Mouse (Mus musculus) cerebellum, adult 18-20 months (tissue): ENCODE data around the gene Fgfr2.
"Not testable (repeated sequence)": the region's sequence is repeated elsewhere in the genome, so short reads cannot be mapped to it uniquely, and the experiment has no call there.

ENCODE experiments used
- DNase-seq, 2 experiments: peaks; one replicate each; pipeline ENCODE4 v3.0.0; 2021

Gene Fgfr2

DNA sequence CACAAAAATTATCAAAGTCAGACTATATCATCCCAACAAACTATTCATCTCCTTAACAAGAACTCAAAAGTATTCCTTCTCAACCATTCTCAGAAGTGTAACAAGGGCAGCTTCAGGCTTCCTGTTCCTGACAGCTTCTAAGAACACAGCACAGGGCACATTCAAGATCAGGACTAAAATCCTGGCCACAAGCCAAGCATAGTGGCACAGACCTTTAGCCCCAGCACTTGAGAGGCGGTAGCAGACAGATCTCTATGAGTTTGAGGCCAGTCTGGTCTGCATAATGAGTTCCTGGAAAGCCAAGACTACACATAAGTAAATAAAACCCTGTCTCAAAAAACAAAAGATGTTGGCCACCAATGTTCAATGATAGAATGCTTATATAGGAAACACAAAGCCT is 557.3 kb downstream of the Fgfr2 start:
- DNase-seq: no peak

DNA sequence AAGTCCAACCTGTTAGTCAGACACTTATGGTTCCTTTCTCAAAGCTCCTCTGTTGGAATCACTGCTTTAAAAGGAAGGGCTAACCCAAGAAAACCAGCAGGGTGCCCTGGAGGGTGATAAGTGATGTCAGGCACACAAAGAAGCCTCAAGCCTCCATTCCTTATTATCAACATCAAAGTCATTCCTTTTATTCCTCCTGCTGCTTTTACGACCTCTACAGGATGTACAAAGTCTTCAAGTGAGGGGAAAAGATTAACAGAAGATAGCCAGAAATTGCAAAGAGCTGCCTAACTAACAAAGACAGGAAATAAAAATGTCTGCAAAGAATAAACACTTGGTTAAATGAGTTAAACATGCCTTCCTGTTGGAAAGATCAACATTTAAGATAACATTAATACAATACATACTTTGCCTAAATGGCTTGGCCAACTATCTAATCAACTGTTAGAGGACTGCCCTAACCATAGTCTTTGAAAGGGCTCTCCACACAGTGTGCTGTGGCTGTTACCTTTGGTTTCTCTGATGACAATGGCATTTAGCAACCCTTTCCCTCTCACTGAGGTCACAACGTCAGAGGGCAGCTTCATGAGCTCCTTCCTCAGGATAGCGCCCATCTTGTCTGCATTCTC is 563.9 kb downstream of the Fgfr2 start:
- DNase-seq: no peak

DNA sequence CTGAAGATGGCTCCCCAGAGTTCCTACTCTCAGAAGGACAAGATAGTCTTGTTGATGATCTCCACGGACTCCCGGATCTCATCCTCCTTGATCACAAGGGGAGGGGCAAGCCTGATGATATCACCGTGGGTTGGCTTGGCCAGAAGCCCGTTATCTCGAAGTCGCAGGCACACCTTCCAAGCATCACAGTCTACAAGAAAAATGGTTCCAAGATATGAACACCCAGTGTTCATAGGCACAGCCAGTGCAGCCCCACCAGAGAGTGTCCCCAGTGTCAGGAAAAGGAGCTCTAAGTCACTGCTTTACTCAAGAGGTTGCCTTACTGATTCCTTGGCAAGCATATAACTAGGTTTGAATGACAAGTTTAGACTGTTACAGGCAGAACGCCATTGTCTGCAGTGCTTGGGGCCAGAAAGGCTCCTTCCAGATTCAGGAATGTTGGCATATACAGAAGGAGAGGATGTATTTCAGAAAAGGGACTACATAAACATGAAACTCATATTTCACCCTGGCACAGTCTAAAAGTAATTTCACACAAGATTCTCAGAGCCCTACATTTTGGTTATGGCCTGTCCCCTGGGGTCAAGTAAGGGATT is 564.9 kb downstream of the Fgfr2 start:
- DNase-seq: no peak

DNA sequence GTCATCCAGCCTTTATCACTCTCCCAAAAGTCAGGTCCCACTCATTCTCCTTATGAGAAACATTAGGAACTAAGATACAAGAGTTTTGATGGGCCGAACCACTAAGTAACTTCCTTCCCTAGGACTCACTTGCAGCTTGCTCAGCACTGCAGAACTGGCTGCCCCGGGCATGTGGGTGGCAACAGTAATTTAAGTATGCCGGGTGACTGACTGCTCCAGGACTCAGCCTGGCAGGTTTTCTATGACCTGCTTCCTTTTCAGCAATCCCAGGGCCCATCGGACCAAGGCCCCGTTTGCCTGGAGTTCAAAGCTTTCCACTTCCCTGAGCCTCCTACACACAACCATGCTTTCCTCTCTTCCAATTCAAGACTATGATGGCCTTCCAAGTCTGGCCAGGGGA is 566.6 kb downstream of the Fgfr2 start:
- no peak for DNase-seq

DNA sequence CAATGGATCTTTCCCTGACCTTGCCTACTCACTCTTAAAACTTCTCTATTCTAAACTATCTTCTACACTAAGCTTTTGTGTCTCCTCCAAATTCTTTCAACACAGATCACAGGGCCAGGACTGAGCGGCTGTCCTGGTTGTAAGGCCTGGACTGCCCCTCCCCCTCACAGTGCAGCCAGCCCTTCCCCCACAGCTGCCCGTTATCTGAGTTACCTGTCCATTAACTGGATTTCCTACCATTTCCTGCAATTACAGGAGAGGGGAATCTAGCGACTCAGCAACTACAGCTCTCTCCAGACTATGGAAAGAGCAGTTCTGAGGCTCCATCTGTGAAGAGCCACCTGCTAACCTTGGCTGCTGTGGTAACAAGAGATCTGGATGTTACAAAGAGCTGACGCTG is 567.2 kb downstream of the Fgfr2 start:
- DNase-seq: no peak

DNA sequence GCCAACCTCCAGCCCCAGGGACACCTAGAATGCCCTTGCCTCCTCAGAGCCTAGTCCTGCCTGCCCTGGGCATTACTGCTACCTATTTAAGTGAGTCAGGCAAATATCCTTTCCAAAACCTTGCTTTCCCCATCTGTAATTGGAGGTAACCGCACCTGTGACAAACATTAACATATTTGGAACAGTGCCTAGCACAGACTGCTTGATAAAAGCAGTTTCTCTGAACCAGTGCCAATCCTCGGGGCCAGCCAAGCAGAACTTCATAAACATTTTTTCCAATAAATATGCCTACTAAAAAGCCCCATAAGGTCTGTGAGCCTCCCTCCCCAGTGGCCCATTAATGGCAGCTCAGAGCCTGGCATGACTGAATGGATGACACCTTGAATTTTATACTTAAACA is 569.1 kb downstream of the Fgfr2 start:
- no peak for DNase-seq

DNA sequence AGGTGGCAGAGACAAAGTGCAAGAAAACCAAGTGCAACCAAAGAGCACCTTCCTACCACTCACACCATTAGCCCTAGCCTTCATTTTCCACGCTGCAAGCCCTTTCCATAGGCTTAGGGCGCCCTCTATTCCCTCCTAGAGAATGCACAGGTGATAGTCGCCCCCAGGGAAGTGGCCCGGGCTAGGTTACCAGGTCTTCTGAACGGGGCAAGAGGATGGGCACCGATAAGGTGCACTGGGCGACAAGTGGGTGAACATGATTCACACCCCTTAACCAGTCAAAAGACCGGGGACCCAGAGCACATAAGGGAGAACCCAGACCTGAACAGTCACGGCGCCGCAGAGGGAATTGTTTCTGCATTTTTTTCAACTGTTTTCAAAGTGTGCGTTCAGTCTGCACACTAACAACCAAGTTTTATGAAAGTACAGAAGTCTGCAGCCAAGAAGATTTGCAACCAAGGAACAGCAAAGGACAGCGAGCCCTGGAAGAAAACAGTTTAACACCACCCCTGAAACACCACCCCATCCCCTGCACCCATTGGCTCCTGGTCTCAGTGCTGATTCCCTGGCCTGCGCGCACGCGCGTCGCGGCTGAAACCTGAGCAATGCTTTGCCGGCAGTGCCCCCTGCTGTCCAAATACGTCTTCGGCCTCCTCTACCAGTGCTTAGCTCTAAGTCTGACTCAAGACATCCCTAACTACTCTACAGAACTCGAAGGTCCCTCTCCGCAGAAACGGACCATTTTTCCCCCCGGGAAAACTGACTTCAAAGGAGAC is 571.6 kb downstream of the Fgfr2 start:
- peak; percentile 95 to 98 for DNase-seq

DNA sequence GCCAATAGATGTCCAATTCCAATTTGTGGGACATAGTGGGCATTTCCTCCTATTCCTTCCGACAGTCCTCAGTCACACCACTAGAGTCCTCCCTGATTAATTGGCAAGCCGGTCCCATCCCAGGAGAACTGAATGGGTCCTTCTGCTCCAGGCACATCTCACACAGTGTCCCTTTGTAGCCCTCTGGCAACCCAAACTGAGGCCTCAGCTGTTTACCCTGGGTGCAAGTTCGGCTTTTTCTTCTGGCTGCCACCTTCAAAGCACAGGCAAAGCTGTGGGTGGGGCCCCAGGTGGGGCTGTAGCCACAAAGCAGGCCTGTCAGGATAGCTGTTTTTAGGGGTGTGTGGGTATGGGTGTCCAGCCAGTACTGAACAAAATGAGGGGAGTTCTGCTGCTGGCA is 576.0 kb downstream of the Fgfr2 start:
- no peak for DNase-seq

DNA sequence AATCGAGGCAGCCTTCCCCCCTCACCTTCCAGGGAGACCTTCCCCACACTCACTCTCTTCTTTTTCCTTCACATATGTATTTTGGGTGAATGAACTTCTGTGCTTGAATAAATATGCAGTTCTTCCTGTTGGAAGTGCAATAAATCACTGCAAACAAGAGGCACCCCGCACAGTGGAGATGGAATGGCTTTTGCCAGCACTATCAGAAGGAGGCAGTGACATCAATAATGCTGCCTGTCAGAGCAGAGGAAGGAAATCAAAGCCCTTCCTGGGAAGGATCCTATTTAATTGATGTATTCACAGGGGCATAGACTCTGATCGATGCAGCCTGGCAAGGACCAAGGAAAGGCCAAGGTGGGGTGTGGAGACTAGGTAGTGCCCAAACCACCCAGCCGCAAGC is 580.7 kb downstream of the Fgfr2 start:
- DNase-seq: no peak

DNA sequence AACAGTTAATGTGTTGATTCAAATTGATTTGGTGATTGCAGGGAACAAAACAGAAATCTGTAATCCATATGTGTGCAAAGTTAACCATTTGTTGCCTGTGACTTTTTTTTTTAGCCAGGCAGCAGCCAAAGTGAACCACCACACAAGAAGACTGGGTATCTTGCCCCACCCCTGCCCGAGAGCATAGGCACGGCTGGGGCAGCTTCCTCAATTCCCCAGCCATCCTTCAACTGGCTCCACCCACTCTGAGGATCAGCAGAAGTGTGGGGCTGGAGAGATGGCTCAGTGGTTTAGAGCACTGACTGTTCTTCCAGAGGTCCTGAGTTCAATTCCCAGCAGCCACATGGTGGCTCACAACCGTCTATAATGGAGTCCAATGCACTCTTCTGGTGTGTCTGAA is 581.6 kb downstream of the Fgfr2 start:
- DNase-seq: no peak

DNA sequence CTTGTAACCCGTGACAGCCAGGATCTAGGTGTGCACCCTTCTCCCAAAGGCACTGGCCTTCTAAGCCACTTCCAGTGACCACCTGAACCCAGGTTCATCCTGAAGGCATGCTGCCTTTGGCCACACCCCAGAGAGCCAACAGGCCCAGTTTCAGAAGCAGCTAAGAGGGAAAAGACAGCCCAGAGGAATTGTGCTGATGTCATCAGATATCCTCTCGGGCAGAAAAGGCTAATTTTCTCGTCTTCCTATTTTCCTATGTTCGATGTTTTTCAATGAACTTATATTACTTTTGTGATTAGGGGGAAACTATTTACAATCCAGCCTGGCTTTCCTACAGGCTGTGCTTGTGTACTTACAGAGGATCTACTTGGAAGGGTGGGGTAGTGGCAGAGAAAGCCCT is 582.6 kb downstream of the Fgfr2 start:
- no peak for DNase-seq

DNA sequence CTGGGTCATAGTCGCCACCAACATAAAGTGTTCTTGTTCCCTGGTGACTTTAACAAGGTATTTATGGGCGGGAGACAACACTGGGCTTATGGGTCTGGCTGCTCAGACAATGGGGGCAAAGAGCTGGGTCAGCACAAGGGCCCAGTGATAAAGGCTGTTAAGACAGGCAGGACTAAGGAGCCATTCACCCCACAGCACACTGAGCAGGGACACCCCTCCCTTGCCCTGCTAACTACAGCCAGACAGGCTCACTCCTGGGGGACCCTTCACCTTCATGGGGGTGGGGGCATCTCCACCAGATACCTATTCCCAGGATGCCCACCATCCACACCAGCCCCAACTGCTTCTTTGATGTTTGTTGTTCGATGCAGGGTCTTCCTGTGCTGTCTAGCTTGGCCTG is 593.9 kb downstream of the Fgfr2 start:
- DNase-seq: no peak

DNA sequence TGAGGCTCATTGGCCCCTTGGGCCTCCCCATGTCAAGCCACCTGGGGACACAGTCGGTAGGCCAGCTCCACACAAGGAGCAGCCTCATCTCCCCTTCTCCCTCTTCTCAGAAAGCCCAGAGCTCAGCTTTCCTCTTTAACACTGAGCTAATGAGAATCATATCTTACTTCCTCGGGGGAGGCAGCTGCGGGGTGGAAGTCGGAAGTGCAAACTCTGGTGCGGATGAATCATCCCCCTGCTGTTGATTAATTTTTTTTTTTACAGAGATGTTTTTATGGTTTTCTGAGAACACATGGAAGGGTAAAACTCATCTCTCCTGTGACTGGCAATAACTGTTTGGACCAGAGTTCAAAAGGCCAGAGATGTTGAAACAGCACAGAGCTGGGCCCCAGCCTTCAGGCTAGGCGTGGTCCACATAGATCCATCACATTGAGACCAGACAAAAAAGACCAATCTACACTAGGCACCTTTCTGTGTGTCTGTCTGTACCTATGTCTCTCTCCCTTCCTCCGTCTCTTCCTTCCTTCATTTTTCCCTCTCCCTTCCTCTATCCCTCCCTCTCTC is 609.6 kb downstream of the Fgfr2 start:
- DNase-seq: no peak

DNA sequence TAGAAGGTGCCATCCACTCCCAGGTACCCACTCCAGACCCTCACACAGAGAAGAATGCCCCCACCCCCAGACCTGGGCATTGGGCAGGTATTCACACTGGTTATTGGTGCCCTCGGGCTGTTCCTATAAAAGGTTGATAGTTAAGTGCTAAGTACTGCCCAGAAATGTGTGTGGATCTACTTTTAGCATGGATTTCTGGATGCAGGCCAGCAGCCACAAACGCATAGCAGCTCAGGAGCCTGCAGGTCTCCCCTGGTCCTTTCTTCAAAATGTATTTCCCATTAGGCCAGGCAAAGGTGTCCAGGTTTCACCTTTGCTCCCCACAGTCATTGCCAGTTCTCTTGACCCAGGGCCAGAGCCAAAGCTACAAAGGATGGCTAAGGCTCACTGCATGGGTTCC is 614.0 kb downstream of the Fgfr2 start:
- DNase-seq: no peak

DNA sequence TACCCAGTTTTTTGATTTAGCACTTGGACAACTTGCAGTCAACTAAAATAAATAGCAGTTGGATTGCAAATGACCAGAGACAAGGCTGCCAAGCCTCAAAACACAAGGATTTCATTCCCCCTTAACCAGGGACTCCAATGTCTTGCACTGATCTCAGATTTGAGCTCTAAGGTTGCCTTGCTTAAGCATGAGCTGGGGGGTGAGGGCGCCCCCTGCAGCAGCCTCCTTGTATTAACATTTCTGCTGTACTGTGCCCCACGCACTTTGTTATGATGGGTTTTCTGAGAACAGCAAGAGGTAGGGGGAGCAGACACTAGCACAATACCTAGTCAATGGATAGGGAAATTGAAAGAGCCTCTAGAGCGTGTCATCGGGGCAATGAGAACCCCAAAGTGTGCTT is 615.8 kb downstream of the Fgfr2 start:
- DNase-seq: peak; percentile 6 to 21

DNA sequence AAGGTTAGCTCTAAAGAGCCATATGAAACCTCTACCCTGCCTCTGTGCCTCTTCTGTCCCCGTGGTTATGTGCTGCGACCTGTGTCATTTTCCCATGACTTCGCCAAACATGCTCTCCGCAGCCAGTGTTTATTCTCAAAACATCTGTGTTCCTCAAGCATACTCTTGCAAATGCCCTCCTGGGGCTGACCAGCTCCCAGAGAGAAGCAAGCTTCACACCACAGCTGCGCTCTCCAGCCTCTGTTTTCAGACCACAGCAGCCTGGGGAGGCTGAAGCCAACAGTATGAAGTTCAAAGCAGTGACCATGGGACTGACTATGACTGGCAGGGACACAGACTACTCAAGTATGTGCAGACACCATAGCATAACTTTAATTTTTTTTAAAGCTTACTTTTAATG is 616.9 kb downstream of the Fgfr2 start:
- no peak for DNase-seq

DNA sequence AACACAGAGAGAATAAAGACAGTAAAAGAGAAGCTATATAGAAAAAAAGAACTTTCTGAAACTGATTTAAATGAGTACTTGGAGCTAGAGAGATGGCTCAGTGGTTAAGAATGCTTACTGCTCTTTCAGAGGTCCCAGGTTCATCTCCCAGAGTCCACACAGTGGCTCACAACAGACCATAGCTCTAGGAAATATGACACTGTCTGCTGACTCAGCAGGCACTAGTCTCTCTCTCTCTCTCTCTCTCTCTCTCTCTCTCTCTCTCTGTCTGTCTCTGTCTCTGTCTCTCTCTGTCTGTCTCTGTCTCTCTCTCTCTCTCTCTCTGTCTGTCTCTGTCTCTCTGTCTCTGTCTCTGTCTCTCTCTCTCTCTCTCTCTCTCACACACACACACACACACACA is 620.7 kb downstream of the Fgfr2 start:
- DNase-seq: not testable (repeated sequence)

DNA sequence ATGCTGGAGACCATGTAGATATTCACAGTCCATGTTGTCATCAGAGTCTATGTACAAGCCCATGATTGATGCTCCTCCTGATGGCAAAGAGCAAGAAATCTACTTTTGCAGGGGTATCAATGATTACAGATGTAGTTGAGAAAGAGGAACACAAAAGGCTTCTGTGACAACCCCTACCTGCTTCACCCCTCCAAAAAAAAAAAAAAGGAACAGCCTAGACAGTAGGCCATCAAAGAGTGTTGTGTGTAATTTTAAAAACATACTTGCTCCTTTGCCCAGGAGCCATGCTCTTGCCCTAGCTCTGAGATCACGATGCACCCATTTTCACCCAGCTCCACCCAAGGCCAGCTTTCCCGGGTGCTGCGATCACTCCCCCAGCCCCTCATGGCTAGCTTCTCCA is 626.0 kb downstream of the Fgfr2 start:
- DNase-seq: no peak

DNA sequence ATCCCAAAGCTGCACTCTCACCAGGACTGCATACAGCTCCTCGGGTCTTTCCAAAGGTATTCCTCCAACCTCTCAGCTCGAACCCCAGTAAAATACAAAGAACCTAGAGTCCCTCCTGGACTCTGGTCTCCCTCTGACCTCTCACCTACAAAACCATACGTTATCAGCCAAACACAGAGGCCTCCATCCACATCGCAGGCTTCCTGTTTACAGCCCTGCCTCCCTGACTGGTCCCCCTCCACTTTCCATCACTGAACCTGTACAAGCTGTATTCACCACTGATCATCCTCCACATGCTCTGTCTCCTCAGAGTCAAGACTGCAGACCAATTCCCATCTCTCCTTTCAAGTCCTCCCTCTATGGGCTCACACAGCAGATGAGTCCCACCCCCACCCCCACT is 628.9 kb downstream of the Fgfr2 start:
- no peak for DNase-seq

DNA sequence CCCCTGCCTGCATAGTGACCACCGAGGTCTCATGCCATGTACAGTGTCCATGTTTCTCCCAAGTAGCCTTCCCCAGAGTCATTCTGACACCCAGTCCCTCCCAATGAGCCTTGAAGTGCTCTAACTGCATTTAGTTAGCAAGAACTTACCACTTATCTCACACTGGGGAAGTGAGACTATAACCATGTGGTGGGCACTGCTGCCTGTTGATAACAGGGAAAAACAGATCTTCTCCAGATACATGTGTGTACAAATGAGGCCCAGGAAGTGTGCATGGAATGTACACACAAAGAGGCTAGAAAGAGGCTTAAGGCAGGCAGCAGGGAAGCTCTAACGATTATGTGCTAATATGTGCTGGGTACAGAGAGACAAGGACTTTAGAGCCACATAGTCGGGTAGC is 629.5 kb downstream of the Fgfr2 start:
- DNase-seq: no peak

DNA sequence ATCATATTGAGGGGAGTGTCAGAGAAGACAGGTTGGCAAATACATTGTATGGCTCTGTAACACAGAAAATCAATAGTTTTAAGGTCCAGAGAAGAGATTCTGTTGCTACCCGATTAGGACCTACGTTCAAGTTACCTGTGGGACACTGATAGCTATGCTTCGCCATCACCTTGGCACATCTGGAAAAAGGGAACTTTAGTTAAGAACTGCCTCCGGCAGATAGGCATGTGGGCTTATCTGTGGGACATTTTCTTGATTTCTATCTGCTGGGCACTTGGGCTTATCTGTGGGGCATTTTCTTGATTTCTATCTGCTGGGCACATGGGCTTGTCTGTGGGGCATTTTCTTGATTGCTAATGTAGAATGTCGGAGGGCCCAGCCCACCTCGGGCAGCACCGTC is 631.2 kb downstream of the Fgfr2 start:
- DNase-seq: no peak

DNA sequence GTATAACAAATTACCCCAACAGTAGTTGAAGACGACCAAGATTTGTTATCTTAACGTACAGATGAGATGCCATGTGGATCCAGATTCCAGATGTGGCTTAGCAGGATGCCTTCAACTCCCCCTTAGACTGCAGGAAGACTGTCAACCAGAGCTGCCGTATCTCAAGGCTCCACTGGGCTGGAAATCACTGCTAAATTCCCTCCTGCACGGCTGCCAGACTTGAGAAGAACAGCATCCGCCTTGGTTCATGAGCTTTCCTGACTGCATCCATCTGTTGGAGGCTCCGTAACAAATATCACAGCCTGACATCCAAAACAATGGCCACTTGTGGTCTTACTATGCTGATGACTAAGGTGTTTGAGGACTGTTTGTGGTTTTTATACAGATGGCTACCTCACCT is 635.8 kb downstream of the Fgfr2 start:
- DNase-seq: no peak

DNA sequence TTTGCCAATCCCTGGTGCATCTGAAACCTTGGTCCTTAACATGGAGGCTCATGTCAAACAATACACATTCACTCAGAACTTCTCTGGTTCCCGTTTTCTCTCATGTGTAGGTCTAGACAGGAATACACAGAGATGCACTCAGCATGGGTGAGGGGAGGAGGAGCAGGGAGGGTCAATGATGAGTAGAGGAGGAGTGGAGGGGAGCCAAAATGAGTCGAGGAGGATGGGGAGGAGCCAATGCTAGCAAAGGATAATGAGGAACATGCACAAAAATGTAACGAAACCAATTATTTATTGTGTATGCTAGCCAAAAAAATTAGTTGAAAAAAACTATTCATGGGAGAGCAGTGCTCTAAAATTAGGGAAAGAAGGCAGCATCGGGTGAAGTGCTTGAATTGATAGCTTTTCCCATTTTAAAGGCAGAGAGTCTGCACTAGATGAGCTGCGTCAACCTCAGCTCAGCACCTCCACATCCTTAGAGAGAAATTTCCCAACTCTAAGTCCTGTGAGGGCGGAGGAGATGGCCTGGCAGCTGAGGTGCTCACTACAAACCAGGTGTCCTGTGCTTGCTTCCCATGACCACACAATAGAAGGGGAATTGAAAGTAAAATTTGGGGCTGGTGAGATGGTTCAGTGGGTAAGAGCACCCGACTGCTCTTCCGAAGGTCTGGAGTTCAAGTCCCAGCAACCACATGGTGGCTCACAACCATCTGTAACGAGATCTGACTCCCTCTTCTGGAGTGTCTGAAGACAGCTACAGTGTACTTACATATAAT is 636.6 kb downstream of the Fgfr2 start:
- DNase-seq: no peak
